Mouse (Mus musculus) activated CD4-positive, CD25-positive, alpha-beta regulatory T cell (primary cell): Measurements from ENCODE around the gene Olfr170. TPM values are rescaled to one million over a fixed set of nuclear protein-coding genes. Genes with fewer than 3 reads are reported as not detected.

Experiments
- polyA plus RNA-seq, 2 experiments: library from polyadenylated mRNA; unstranded; fragments of 100-300 nt; shearing (Covaris generic); gene quantifications; one replicate each; pipeline ENCODE4 v1.2.1; 2017

Olfr170 gene
- polyA plus RNA-seq, result under 1 TPM in 1 of 2 experiments, not detected in 1; 0.21 TPM

GRCm38 (mm10) chr16:19611782-19612181 is at the start of gene Olfr170:
Olfr170 (minus strand) TSS chr16:19611882.

GRCm38 (mm10) chr16:19629816-19630215 is 18.1 kb upstream of the Olfr170 start, which contains the start of gene Olfr171:
Olfr171 (minus strand) TSS chr16:19629916.

DNA sequence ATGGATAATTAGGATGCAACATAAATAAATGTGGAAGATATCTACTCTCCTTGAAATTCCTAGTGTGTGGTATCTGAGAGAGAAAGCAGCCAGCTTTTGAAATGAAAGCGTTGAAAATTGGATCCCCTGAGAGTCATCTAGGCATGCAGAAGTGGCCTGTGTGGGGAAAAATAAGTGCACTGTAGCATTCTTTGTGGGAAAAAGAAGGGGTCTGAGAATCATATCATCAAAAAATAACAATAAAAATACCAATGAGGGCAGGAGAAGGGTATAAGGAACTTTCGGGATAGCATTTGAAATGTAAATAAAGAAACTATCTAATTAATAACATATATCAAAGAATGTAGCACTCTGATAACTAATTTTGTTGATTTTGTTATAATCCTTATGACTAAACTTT is 40.0 kb downstream of the Olfr170 start, which contains the start of gene Olfr169:
Olfr169 (minus strand) TSS at position 101 of the 400 bp plus-strand sequence.

Other genes starting within 250 kb of the Olfr170 start
- under 1 TPM in 1 of 2 experiments, not detected in 1; 0.09 TPM for gene Olfr165, start 188.7 kb downstream of the Olfr170 start, polyA plus RNA-seq
- gene Olfr166, start 128.2 kb downstream of the Olfr170 start, polyA plus RNA-seq, result not detected
- gene Olfr167, start 89.6 kb downstream of the Olfr170 start, polyA plus RNA-seq, result under 1 TPM in 1 of 2 experiments, not detected in 1; 0.29 TPM
- gene Olfr168, start 76.3 kb downstream of the Olfr170 start, polyA plus RNA-seq, result not detected
- not detected for gene Olfr169, start 40.1 kb downstream of the Olfr170 start, polyA plus RNA-seq
- under 1 TPM in 1 of 2 experiments, not detected in 1; 0.29 TPM for gene Olfr171, start 18.0 kb upstream of the Olfr170 start, polyA plus RNA-seq
- under 1 TPM in 1 of 2 experiments, not detected in 1; 0.05 TPM for gene Lamp3, start 94.5 kb upstream of the Olfr170 start, polyA plus RNA-seq
- 1 to 10 TPM; 7.6 to 9.9 TPM for gene B3gnt5, start 148.3 kb upstream of the Olfr170 start, polyA plus RNA-seq